Mouse (Mus musculus) monocyte, adult 5-6 weeks (primary cell): Measurements from ENCODE around the gene Klf7. TPM values are rescaled to one million over a fixed set of nuclear protein-coding genes. Genes with fewer than 3 reads are reported as not detected.

Experiments
- ATAC-seq: fragments of 153-309, 156-312 bp; replicated peaks from 2 replicates; pipeline ENCODE4 v1.8.0; 2017; ENCODE audit warnings: mild to moderate bottlenecking; ENCODE audit not compliant: low TSS enrichment, insufficient number of reproducible peaks, severe bottlenecking, poor library complexity, low FRiP score
- total RNA-seq: library from RNA; stranded (forward); fragments of 200-1000, 200-491, 200-594 nt; gene quantifications from 3 replicates; pipeline ENCODE4 v1.2.3, GENCODE M21; 2017

Klf7 gene
- total RNA-seq, 1 experiment from 2014 or later: 19.5 TPM

GRCm38 (mm10) chr1:64078747-64079211, 43.3 kb downstream of the Klf7 start:
- peak; percentile 27 for ATAC-seq

GRCm38 (mm10) chr1:64078011-64078746, 43.9 kb downstream of the Klf7 start:
- peak; percentile 55 for ATAC-seq

DNA sequence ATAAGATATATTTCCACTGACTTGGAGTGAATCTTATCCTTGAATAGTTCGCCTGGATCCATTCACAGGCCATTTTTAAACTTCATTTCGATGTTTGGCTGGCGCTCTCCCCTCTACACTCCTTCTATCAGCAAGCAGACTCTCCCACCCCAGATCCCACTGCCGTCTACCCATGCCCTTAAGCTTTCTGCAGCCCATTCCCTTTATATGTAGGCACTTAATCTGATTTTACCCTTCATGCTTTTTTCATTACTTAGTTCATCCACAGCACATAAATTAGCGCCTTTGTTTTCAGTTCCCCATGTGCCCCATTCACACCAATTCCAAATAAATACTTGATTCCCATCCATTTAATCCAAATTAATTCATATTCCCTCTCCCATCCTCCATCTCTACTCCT, 48.0 kb downstream of the Klf7 start:
- no peak for ATAC-seq

DNA sequence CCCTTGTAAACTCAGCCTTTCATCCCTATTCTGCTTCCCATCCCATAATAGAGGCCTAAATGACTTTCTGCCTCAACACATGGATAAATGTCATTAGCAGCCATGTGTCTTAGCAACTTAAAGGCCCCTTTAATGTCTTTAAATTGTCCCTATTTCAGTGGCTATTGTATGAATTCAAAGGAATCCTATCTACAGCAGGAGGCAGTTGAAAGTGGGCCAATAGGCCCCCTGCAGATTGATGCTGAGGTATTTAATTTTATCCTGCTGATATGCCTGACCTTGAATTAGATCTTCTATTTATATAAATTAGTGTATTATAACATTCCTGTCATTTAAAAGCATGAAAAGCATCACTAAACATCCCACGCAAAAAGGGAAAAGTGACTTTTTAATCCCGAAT, 51.1 kb downstream of the Klf7 start:
- ATAC-seq: no peak

DNA sequence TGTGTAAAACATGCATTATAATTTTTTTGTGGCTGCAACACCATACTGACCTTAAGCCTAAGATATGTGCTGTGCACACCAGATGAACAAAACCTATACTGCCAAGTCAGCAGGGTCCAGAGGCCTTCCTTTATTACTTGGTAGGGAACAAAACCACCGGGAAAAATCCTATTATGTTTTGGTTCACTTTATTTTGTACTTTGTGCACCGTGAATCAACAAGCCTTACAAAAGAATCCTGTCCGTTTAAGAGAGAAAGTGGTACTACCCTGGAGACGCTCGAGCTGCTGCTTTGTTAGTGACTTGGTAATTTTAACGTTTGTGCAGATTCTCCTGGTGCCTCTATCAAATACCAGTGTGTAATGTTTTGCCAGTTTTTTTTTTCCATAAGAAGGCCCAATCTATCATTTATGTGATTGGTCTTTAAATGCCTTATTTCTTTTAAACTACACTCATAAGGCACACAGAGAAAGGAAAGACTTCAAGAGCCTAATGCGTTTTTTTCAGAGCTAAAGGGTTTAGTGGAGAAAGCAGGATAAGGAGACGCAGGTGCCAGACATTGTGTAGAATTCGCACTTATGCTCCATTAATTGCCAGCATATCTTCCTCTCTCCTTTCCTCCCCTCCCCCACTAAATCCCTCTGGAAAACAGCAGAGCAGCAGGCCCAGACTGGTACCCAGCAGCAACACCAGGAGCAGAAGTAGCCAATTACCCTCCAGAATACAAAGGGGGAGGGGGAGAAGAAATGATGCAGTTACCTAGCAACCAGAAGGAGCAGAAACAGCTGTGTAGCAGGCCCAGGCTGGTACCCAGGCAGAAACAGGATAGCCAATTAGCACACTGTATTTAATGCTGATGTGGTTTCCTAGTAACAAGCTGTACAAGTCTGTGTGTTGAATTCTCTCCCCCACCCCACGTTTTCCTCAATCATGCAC, 55.5 kb downstream of the Klf7 start:
- ATAC-seq: no peak

DNA sequence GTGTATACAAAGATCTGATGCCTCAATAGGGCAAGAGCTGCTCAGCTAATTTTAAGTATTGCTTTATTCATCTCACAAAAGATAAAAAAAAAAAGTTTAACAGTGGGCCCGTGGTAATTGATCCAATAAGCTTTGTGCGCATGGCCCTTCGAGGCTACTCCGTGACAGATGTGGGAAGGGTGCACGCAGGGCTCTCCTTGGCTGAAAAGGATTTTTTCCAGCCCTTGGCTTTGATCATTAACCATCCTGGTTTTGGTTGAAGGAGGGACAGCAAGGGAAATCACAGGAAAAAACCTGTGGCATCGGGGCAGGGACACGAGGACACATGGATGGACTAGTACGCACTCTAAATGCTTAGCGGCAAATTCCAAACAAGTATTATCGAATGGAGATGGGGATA, 60.6 kb downstream of the Klf7 start:
- ATAC-seq: no peak

GRCm38 (mm10) chr1:64060699-64061454, 61.2 kb downstream of the Klf7 start:
- no peak for ATAC-seq

DNA sequence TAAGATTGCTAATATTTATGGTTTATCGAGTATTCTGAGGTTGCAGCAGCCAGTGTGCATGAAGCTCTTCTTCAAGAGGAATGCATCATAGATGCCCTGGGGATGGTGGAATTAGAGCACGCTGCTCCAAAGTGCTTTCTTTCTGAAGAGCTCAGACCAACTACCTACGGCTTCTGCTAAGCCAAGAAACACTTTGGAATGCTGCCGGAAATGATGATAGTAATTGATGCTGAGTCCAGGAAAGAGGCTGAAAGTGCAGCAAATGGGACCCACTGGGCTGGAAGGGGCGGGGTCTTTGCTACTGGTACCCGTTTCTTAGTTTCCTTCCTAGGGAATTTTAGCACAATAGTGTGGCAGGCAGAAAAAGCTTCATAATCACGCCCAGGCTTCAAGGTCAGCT, 62.0 kb downstream of the Klf7 start:
- no peak for ATAC-seq

DNA sequence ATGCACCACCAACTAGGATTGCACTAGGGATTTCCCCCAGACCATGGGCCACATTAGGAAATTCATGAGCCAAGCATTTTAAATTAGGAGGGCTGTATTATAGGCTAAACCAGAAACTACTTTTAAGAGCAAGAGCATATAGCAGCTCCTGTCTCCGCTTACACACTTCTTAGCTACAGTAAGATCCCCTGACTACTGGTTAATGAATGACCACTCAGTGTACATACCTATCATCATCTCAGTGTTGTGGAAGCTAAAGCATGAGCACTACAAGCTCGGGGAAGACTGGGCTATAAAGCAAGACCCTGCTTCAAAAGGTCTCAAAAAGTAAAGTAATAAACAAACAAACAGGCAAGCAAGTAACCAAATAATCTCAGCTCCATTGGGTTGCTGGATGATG, 65.5 kb downstream of the Klf7 start:
- ATAC-seq: no peak

DNA sequence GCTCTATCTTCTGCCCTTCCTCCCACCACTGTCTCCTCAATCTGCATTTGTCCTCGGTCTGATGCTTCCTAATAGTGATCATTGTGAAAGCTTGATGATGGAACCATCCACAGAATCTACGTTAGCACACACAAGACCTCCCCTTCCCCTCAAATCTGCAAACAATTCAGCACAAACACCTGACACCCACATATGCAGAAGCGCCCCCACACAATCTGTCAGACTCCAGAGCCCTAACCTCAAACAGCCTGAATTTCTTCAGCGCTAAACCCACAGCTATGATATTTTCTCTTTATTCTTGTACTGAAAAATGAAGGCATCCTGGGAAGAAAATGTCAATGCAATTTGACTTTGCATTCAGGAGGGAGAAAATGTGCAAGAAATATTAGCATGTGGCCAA, 66.1 kb downstream of the Klf7 start:
- no peak for ATAC-seq

GRCm38 (mm10) chr1:64055210-64055609, 66.9 kb downstream of the Klf7 start:
- ATAC-seq: no peak

DNA sequence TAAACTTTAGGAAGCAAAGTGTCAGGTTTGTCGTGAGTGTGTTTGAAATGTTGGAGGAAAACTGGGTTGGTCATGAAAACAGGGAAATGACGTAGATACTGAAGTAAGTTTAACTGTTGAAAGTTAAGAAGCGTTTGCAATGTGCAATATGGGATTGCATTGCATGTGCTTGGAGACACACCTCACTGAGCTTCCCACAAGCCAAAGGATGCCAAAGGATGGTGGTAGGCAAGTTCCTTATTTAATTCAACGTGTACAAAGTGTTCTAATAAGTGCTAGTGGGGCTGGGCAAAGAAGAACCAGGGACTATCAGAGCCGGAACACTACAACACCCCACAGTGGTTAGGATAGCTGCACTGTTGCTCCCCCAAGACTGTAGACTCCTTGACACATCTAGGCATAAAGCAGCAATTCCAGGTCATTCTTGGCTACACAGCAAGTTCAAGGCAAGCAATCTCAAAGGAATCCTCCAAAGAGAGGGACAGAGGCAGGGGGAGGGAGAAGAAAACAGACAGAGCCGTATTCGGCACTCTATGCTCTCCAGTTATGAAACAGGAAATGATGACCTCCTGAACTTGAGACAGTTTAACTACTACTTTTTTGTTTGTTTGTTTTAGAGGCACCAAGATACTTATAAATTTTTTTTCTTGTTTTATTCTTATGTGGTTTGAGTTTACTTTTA, 69.9 kb downstream of the Klf7 start:
- ATAC-seq: peak; percentile 33; the same call in 1 of the 2 replicates

DNA sequence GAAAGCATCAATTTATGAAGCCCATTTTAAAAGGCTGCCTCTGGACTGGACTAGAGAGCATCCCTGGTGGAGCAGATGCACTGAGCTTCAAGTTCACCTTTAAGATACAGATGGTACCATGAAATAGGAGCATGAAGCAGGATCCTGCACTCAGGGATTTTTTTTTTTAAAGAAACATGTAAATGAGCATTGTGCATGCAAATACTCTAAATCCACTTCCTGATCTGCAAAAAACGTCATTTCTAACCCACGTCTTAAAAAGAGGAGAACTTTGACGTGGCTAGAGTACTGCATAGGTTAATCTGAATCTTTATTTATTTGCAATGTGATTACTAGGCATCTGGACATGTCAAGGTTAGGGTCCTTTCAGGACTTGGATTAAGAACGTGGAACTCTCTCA, 73.5 kb downstream of the Klf7 start:
- no peak for ATAC-seq

GRCm38 (mm10) chr1:64046802-64047156, 75.3 kb downstream of the Klf7 start:
- no peak for ATAC-seq

GRCm38 (mm10) chr1:64046087-64046801, 75.8 kb downstream of the Klf7 start:
- no peak for ATAC-seq

DNA sequence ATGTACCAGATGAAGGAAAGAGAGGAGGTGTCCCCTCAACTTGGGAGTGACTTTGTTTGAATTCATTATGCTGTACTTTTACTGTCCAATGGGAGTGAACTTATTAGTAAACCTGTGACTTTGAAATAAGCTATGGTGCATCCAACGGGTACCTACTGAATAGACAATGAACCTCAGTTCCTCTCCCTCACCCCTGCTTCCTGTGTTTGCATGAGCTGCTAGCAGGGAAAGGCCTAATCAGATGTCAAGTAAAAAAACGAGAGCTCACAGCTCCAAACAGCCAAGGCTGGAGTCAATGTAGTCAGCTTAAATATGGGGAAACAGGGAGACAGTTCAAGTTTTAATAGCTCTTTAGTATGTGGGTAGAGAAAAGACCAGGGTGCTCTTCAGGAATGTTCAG, 77.5 kb downstream of the Klf7 start:
- ATAC-seq: no peak

GRCm38 (mm10) chr1:64040831-64041383, 81.2 kb downstream of the Klf7 start:
- ATAC-seq: no peak
